Mouse (Mus musculus) neural tube, embryonic 15.5 days (tissue): ENCODE results near the gene Thap7. TPM values are rescaled to one million over a fixed set of nuclear protein-coding genes. Genes with fewer than 3 reads are reported as not detected.
"Not testable (repeated sequence)": the region's sequence is repeated elsewhere in the genome, so short reads cannot be mapped to it uniquely, and the experiment has no call there.

Experiments
- ATAC-seq: fragments of 200-750 bp; cut with Nextera tagmentation; 2 replicates; pipeline ENCODE4 v1.8.0; 2017; ENCODE audit warnings: mild to moderate bottlenecking, moderate TSS enrichment, moderate library complexity; ENCODE audit not compliant: low FRiP score
- H3K27ac ChIP-seq: fragments of 300-500 bp; sonication (generic); replicated peaks from 2 replicates; pipeline ENCODE4 v1.5.1; 2015; ENCODE audit warnings: mild to moderate bottlenecking, inconsistent platforms
- H3K27me3 ChIP-seq: fragments of 300-500 bp; sonication (generic); replicated peaks from 2 replicates; pipeline ENCODE4 v1.6.1; 2015; ENCODE audit warnings: inconsistent platforms
- H3K36me3 ChIP-seq: fragments of 300-500 bp; sonication (generic); 2 replicates; pipeline ENCODE4 v1.6.1; 2015; ENCODE audit warnings: inconsistent platforms
- H3K4me1 ChIP-seq: fragments of 300-500 bp; sonication (generic); 2 replicates; pipeline ENCODE4 v1.6.1; 2015; ENCODE audit warnings: inconsistent platforms
- H3K4me2 ChIP-seq: fragments of 300-500 bp; sonication (generic); 2 replicates; pipeline ENCODE4 v1.6.1; 2015; ENCODE audit warnings: inconsistent platforms, mild to moderate bottlenecking, moderate library complexity
- H3K4me3 ChIP-seq: fragments of 300-500 bp; sonication (generic); replicated peaks from 2 replicates; pipeline ENCODE4 v1.5.1; 2015; ENCODE audit warnings: mild to moderate bottlenecking, inconsistent platforms
- H3K9ac ChIP-seq: fragments of 300-500 bp; sonication (generic); replicated peaks from 2 replicates; pipeline ENCODE4 v1.6.1; 2015; ENCODE audit warnings: mild to moderate bottlenecking, inconsistent platforms
- H3K9me3 ChIP-seq: fragments of 300-500 bp; sonication (generic); replicated peaks from 2 replicates; pipeline ENCODE4 v1.6.1; 2016; ENCODE audit warnings: inconsistent platforms
- WGBS: fragments of 180-500 bp; shearing (Covaris S2); methylation state at CpG from one replicate; pipeline ENCODE4 v1.1.7; 2015; ENCODE audit warnings: mixed read lengths; 5-methylcytosine and 5-hydroxymethylcytosine counted together
- polyA plus RNA-seq: library from polyadenylated mRNA; unstranded; fragments of >200 nt; fragmentation: Nextera tagmentation; extraction: Ambion mirVana; gene quantifications from 2 replicates; pipeline ENCODE4 v1.2.1, GENCODE M21; 2015

The Thap7 gene
- polyA plus RNA-seq, 1 experiment from 2014 or later, result 58.1 TPM

DNA sequence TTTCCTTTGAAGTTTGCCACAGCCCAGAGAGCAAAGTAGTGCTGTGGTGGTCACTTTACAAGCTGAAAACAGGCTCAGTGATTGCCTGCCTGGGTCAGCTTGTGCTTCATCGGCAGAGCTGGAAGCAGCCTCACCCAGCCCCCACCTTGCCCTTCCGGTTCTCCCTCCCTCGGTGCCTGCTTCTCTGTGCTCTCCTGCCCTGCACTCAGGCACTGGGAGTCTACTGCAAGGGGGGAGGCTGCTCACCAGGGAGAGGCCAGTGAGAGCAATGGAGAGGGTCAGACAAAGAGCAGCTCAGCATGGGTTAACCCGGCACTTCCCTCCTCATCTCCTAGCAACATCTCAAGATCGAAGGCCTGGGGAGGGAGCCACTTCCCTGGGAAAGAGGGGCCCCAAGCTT, 27.9 kb upstream of the Thap7 start:
- WGBS, result 1% methylated on average over 5 of the region's 5 CpGs
- Histone ChIP-seq H3K4me3 (no peak overlapping the region), H3K36me3 (no peaks in the 10 kb centered on the region), H3K27ac (no peak overlapping the region), H3K27me3 (peaks cover 29% of the 10 kb centered on the region; the same call in 1 of the 2 replicates), H3K4me2 (peak overlapping the region; percentile 17), H3K4me1 (peaks cover 36% of the 10 kb centered on the region), H3K9ac (0 out of 2 replicates have a peak overlapping the region, but pooled peaks have one; percentile 17), H3K9me3 (no peaks in the 10 kb centered on the region)
- ATAC-seq, result no peak

DNA sequence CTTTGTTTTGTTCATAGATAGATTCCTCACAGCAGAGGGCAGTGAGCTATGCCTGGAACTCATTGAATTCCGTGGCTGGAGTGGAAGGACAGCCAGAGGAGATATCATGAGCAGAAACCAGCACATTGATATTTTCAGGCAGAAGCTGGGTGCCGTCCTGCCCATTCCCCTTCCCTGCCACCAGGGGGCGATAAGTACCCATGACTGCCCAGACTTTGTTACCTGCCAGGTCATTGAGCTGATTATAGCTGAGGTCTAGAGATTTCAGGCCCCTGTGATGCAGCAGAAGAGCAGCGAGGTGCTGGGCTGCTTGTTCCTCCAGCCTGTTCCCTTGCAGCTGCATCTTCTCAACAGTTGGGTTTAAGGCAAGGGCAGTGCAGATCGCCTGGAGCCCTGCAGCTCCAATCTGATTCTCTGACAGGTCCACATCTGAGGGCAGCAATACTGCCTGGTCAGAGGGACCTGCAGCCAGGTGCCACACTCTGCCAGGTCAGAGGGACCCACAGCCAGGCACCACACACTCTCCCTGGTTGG, 27.1 kb upstream of the Thap7 start:
- Histone ChIP-seq H3K4me1 (peaks cover 40% of the 10 kb centered on the region), H3K4me3 (no peak overlapping the region), H3K27ac (no peak overlapping the region), H3K4me2 (peak overlapping the region; percentile 17; the same call in 1 of the 2 replicates), H3K36me3 (no peaks in the 10 kb centered on the region), H3K27me3 (peaks cover 29% of the 10 kb centered on the region; the same call in 1 of the 2 replicates), H3K9ac (no peak overlapping the region), H3K9me3 (no peaks in the 10 kb centered on the region)
- 5% methylated on average over 5 of the region's 5 CpGs for WGBS
- ATAC-seq, result 0 out of 2 replicates have a peak, but pooled peaks have one; percentile 12

DNA sequence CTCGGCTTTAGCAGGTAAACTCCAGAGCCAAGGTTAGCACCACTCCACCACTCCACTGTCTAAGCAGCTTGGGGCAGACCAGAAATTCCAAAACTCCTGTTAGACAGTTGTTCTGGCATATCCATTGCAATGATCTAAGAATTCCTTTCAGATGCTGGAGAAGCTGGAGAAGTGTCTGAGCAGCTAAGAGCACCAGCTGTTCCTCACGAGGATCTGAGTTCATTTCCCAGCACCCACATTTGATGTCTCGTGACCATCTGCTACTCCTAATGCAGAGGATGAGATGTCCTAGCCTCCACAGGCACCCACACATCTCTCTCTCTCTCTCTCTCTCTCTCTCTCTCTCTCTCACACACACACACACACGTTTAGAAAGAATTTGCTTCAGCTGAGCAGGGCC, 26.0 kb upstream of the Thap7 start:
- no peak for ATAC-seq
- Histone ChIP-seq H3K4me2 (no peak overlapping the region), H3K4me3 (no peak overlapping the region), H3K9ac (no peak overlapping the region), H3K27me3 (peaks cover 24% of the 10 kb centered on the region; the same call in 1 of the 2 replicates), H3K4me1 (peaks cover 37% of the 10 kb centered on the region), H3K9me3 (no peaks in the 10 kb centered on the region), H3K36me3 (no peaks in the 10 kb centered on the region), H3K27ac (no peak overlapping the region)
- WGBS, result 62% methylated on average over 4 of the region's 4 CpGs

DNA sequence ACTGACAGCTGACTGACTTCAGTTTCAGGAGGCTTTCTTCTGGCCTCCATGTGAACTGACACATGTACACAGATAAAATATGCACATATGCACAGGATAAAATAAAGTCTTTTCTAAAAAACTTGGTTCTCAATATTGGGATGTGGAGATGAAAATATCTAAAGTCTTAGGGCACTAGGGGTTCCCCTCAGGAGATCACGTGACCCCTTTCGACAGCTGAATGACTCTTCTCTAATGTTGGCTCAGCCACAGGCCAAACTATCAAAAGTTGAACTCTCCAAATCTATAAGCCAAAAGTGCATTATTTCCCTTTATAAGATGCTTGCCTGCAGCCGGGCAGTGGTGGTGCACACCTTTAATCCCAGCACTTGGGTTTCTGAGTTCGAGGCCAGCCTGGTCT, 25.2 kb upstream of the Thap7 start:
- H3K27ac ChIP-seq, result no peak overlapping the region
- H3K4me3 ChIP-seq, result no peak overlapping the region
- H3K9ac ChIP-seq, result no peak overlapping the region
- no peaks in the 10 kb centered on the region for H3K9me3 ChIP-seq
- WGBS, result 91% methylated on average over 4 of the region's 4 CpGs
- peaks cover 30% of the 10 kb centered on the region for H3K4me1 ChIP-seq
- H3K4me2 ChIP-seq, result no peak overlapping the region
- H3K27me3 ChIP-seq, result peaks cover 19% of the 10 kb centered on the region; the same call in 1 of the 2 replicates
- ATAC-seq, result no peak
- no peaks in the 10 kb centered on the region for H3K36me3 ChIP-seq

DNA sequence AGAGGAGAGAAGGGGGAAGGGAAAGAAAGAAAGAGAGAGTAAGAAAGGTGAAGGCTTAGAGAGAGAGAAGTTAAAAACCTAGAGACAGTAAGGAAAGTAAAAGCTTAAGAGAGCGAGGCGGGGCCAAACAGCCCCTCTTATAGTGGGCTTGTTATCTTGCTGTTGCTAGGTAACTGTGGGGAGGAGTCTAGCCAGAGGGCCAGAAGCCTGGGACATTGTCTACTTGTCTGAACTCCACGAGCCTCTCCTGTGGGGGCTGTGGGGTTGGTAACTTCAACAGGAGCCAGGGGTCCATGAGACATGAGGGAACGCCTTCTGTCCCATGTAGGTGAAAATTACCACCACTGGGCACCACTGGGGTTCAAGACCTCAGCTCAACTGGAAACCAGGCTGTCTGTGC, 23.8 kb upstream of the Thap7 start:
- H3K27ac ChIP-seq, H3K27me3 ChIP-seq, H3K4me3 ChIP-seq, H3K9ac ChIP-seq, ATAC-seq, H3K36me3 ChIP-seq, H3K9me3 ChIP-seq: not testable (repeated sequence)
- Histone ChIP-seq H3K4me1 (peaks cover 24% of the 10 kb centered on the region), H3K4me2 (peak overlapping the region; percentile 54)
- 14% methylated on average over 4 of the region's 4 CpGs for WGBS

DNA sequence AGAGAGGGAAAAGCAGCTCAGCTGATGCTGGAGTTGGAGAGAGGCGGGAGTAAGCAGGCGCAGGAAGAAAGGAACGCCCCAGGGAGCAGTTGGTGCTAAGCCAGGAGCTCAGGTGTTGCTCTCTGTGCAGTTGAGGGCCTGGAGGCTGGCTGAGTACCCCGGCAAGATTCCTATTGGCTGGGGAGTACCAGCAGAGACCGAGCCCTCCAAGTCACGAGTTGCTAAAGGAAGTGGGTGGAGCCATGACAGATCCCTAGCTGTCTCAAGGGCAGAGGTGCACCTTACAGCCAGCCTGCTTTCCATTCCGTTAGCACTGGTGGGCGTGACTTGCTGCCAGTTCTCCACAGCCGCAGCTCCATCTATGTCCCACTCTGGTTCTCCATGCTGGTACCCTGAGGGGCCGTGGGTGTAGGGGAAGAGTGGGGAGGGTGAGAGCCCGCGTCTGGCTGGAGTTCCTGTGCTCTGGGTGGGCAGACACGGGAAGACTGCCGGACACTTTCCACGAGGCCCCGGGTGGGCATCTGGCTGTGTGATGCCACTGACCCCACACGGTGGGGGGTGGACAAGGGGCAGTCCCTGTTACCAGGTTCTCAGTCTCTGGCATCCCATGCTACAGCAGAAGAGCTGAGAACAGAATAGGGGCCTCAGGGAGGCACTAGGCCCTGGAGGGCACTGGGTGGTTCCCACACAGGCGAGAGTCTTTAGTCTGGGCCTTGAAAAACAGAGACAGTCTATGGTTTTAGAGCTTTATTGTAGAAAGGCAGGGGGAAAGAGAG, 23.2 kb upstream of the Thap7 start:
- Histone ChIP-seq H3K4me1 (peaks cover 21% of the 10 kb centered on the region), H3K36me3 (no peaks in the 10 kb centered on the region), H3K9me3 (no peaks in the 10 kb centered on the region), H3K4me3 (peak overlapping the region; percentile 20), H3K9ac (no peak overlapping the region), H3K4me2 (peak overlapping the region; percentile 54), H3K27me3 (peaks cover under 1% of the 10 kb centered on the region; the same call in 1 of the 2 replicates), H3K27ac (peak overlapping the region; percentile 65; the same call in 1 of the 2 replicates)
- 4% methylated on average over 18 of the region's 18 CpGs for WGBS
- ATAC-seq, result peak; percentile 87

DNA sequence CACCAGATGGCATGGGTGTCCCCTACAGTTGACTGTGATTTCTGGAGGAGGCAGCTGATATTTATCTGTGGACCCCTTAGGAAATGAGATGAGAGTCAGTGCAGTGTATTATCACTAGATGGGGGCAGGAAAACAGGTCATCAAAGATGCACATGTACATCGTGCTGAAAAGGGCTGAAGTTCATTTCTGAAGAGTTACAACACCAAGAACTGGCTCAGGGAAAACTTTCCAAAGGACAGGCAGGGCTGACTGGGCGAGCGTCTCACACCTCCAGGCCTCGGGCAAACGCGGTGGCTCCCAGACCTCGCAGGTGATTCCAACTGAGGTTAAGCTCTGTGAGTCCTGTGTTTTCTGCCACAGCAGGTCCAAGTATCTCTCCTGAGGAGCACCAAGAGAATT, 21.9 kb upstream of the Thap7 start:
- no peak overlapping the region for H3K27ac ChIP-seq
- no peak for ATAC-seq
- 87% methylated on average over 7 of the region's 7 CpGs for WGBS
- H3K4me2 ChIP-seq, result no peak overlapping the region
- H3K27me3 ChIP-seq, result no peaks in the 10 kb centered on the region
- H3K4me3 ChIP-seq, result no peak overlapping the region
- H3K36me3 ChIP-seq, result no peaks in the 10 kb centered on the region
- H3K4me1 ChIP-seq, result peaks cover 11% of the 10 kb centered on the region
- no peaks in the 10 kb centered on the region for H3K9me3 ChIP-seq
- H3K9ac ChIP-seq, result no peak overlapping the region

DNA sequence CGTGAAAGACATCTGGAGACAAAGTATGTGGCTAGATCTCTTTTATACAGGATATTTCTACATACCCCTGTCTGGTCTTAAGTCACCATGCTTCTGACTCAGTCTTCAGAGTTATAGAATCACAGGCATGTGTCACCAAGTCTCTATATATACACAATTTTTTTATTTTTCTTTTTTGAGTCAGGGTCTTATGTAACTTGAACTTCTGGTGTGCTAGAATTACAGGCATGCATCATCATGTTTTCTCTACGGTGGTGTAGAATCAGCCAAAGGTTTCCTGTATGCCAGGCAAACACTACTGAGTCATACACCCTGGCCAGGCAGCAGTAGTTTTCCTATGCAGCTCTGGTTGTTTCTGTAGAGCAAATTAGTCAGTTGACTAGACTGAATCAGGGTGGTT, 11.7 kb upstream of the Thap7 start:
- Histone ChIP-seq H3K27me3 (no peaks in the 10 kb centered on the region), H3K4me1 (no peaks in the 10 kb centered on the region), H3K9me3 (no peaks in the 10 kb centered on the region), H3K36me3 (no peaks in the 10 kb centered on the region), H3K4me3 (no peak overlapping the region), H3K4me2 (no peak overlapping the region), H3K27ac (no peak overlapping the region), H3K9ac (no peak overlapping the region)
- 86% methylated on average over 2 of the region's 2 CpGs for WGBS
- ATAC-seq, result no peak

DNA sequence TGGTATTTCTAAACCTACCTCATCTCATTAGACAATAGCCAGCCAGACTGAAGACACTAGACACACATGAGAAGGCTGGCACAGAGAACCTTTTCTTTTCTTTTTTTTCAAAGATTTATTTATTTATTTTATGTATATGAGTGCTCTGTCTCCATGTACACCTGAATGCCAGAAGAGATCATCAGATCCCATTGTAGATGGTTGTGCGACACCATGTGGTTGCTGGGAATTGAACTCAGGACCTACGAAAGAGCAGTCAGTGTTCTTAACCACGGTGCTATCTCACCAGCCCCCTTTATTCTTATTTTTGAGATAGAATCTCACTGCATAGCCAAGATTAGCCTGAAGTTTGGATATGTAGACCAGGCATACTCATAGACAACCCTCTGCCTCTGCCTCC, 5.6 kb upstream of the Thap7 start:
- no peak overlapping the region for H3K27ac ChIP-seq
- ATAC-seq, result no peak
- WGBS, result 96% methylated on average over 3 of the region's 3 CpGs

DNA sequence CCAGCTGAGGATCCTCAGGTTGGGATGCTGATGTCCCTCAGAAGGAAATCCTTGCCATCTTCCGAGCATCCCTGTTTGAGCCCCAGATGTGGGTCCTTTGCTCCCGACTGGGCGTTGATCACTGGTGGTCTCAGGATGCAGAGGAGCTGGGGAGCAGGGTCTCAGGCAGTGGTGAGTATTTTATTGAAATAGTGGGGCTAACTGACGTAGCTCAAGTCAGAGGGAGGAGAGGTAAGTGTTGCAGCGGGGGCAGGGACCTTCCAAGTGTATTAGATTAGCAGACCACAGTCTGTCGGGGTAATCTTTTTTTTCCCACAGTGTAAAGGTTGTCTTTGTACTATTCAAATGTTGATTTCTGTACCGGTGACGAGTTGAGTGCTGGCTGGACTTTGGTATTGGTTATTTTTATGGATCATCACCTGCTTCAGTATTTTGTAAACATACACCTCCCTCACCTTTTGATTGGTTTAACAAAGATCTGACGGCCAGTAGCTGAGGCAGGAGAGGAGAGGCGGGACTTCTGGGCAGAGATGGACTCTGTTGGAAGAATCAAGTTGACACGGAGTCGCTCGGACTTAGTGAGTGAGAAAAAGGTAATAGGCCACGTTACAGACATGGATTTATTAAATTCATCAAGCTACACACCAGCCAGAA, 1.9 kb upstream of the Thap7 start:
- no peaks in the 10 kb centered on the region; the same call in 1 of the 2 replicates for H3K27me3 ChIP-seq

More for the DNA sequence above, 5.6 kb upstream of the Thap7 start:
- H3K4me2 ChIP-seq, result no peak overlapping the region
- H3K27me3 ChIP-seq, result no peaks in the 10 kb centered on the region; the same call in 1 of the 2 replicates
- H3K4me1 ChIP-seq, result peaks cover 9% of the 10 kb centered on the region
- H3K9me3 ChIP-seq, result no peaks in the 10 kb centered on the region
- no peak overlapping the region for H3K9ac ChIP-seq
- no peak overlapping the region for H3K4me3 ChIP-seq
- H3K36me3 ChIP-seq, result no peaks in the 10 kb centered on the region

DNA sequence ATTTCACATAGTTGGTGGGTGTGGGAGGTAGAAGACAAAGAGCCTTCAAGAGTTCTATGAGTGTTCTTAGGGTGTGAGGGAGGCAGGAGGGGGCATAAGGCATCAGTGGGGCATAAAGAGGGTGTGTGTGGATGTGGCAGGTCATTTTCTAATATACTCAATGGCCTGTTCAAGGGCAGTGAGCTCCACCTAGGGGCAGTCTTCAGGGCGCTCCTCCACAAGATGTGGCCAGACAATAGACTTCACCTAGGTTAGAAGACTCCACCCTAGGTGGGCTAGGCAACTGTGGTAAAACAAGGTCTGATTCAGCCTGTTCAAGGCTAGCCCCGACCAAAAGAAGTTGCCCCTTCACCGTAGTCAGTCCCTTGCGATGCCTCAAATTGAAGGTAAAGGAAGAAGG, 1.3 kb upstream of the Thap7 start:
- 67% methylated on average over 4 of the region's 4 CpGs for WGBS

More for the DNA sequence above, 1.9 kb upstream of the Thap7 start:
- Histone ChIP-seq H3K9me3 (no peaks in the 10 kb centered on the region), H3K4me1 (peaks cover 29% of the 10 kb centered on the region), H3K36me3 (peaks cover 14% of the 10 kb centered on the region), H3K27ac (no peak overlapping the region), H3K9ac (no peak overlapping the region), H3K4me3 (no peak overlapping the region), H3K4me2 (no peak overlapping the region)
- ATAC-seq, result no peak
- 69% methylated on average over 14 of the region's 14 CpGs for WGBS

More for the DNA sequence above, 1.3 kb upstream of the Thap7 start:
- Histone ChIP-seq H3K27me3 (no peaks in the 10 kb centered on the region; the same call in 1 of the 2 replicates), H3K36me3 (peaks cover 19% of the 10 kb centered on the region), H3K4me2 (peak overlapping the region; percentile 95; the same call in 1 of the 2 replicates), H3K9me3 (no peaks in the 10 kb centered on the region), H3K9ac (no peak overlapping the region), H3K4me3 (no peak overlapping the region), H3K4me1 (peaks cover 29% of the 10 kb centered on the region), H3K27ac (no peak overlapping the region)
- no peak for ATAC-seq
